Mouse (Mus musculus): Measurements from ENCODE around the gene Tpcn2.

Tpcn2 gene

DNA sequence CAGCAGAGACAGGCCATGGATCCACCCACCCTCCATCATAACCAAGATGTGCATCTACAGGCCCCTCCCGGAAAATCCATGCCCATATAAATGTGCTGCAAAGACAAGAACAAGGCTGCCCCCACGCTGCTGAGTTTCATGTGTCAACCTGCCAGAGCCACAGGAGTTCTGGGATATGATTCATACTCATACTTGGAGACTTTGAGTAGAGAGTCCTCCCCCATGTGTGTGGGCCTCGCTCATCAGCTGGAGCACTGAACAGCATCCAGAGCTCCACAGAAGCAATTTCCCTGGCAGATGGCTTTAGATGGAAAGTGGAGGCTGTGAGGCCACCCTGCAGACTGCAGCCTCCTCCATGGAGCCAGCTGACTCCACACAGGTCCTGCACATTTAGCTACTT lies 86.8 kb downstream of the Tpcn2 start:
- DNase-seq, result no peak

DNA sequence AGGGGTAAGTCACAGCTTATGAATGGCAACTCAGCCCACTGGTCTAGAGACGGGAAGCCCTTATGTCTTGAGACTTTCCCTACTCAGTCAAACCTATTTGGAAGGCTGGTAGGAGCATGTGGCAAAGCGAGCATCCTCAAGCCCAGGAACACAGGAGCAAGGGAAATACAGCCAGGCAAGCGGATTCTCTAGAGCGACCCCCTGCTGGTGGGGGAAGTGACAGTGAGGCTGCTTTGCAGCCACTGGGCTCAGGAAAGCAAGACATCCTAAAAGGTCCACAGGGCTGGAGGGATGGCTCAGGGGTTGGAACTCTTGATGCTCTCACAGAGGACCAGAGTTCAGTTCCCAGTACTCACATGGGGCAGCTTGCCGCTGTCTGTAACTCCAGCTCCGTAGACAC lies 87.5 kb downstream of the Tpcn2 start:
- no peak for DNase-seq

DNA sequence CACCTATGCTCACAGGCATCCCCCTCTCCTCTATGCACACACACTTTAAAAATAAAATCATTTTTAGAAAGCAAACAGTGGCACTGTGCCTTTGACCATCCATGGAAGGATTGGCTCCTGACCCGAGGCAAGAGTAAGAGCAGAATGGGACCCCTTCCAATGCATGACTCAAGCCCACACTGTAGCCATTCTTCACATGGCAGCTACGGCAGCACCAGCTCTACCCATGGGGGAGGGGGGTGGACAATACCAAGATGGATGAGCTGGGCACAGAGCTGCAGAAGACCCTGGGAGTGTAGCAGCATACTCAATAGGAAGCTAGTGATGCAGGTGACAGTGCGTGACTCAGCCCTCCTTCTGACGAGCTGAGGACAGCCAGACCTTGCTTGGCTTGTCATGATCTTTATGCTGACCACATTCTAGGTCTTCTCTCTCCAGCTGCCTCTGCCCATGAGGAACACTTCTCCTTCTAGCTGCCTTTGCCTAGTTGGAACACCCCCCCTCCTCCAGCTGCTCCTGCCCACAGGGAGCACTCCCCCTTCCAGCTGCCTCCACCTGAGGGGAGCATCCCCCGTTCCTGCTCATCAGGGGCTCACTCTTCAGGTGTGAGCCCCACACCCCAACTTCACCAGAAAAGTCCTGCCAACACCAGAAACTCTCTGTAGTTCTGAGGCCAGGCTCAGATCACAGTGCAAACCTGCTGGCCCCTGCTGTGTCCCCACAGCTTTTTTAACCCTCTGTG lies 88.5 kb downstream of the Tpcn2 start:
- no peak for DNase-seq

DNA sequence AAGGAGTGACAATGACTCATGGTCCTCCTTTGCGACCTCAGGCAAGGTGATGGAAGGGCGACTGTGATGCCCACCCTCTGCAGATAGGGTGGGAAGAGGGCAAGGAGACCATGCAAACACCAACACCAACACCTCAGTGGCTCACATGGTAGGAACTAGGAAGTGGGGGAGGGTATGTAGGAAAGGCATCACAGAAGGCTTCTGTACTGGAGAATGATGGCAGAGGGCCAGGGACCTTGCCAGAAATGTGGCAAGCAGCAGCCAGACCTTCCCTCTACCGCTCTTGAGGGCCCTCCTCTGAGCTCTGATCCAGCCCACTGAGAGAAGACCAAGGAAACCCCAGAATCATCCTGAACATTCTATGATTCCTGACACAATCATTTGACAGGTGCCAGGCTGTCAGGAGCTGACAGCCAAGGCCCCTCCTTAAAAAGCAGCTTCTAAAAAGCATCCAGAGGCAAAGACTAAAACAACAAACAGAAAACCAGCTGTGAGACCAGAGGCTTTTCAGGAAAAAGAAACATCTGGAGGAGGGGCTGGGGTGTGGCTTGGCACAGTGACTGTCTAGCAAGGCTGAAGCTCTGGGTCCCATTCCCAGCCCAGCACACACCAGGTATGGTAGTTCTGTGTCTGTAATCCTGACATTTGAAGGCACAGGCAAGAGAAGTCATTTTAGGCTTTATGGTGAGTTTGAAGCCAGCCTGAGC lies 89.2 kb downstream of the Tpcn2 start:
- DNase-seq, result no peak

DNA sequence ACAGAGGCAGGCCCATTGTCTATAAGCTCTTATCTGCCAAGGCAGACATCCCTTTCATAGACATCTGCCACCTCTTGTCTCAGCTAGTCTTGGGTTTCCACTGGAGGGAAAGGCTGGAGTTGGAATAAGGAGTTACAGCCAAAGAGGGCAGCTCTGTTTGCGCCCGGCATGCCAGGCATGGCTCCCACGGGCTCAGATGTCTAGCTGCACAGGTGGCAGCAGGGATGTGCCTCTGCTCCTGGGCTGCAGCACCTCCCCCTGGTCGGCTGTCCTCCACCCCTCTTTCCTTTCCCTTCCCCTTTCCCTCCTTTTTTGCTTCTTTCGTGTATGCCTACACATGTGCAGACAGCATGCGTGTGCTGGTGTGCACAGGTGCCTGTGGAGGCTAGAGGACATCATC lies 91.0 kb downstream of the Tpcn2 start:
- DNase-seq, result no peak

DNA sequence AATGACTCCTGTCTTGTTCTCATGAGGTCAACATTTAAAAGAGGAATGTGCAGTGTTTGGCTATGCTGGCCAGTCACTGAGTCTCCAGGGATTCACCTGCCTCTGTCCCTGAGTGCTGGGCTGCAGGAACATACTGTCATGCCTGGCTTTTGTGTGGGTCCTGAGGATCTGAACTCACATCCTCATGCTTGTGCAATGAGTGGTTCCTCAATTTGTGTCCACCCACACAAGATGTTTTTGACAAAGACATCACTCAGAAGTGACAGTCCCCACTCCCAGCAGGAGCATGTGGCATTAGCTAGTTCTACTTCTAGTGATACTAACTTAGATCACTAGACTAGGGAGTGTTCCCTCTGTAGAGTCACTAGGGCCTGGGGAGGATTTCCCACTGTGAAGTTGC lies 93.3 kb downstream of the Tpcn2 start:
- DNase-seq, result no peak

DNA sequence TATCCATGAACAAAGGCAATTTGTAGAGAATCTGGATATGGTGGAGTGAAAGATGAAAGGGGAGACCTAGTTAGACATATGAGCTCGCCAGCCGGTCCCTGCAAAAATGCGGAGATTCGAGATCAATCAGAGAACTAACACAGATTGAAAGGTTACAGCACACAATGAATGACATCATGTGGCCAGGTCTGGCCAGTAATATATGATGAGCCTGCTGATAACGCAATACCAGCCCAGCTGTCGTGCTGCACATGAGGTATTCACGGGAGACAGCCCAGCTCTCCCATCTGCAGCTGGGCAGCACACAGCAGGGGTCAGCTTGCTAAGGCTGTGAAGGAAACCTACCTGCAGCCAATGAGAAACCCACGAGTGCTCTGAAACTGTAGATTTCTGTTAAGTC lies 94.5 kb downstream of the Tpcn2 start:
- DNase-seq, result no peak

DNA sequence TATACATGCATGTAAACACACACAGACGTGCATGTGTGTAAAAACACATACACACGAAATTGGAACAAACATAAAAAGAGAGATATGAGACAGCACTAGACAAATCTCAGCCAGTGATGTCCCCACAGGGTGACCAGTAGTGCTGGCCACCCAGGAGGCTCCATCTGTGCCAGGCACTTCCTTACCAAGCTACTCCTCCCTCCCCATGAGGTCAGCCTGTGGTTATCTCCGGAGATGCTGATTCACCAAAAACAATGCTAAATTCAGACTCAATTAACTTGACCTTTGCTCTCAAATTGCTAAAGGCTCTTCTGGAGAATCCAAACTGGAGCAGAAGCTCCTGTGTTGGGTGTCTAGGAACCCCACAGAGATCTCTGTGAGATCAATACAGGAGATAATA lies 96.0 kb downstream of the Tpcn2 start:
- DNase-seq, result no peak

DNA sequence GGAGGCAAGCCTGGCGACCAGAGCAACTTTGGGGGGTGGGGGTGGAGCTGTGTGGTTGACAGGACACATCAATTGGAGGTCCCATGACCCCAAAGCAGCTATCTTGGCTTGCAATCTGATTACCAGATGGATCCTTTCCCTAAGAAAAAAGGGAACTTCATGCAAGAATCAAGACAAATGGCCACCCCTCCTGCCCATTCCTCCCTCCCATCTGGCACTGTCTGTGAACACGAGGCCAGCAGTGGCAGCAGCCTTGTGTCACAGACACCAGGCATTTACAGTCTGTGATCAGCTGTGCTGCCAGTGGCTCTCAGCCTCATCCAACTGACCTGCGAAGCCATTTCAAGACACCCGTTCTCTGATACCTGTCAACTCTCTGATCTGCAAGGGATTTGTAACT lies 101.4 kb downstream of the Tpcn2 start:
- DNase-seq, result no peak

DNA sequence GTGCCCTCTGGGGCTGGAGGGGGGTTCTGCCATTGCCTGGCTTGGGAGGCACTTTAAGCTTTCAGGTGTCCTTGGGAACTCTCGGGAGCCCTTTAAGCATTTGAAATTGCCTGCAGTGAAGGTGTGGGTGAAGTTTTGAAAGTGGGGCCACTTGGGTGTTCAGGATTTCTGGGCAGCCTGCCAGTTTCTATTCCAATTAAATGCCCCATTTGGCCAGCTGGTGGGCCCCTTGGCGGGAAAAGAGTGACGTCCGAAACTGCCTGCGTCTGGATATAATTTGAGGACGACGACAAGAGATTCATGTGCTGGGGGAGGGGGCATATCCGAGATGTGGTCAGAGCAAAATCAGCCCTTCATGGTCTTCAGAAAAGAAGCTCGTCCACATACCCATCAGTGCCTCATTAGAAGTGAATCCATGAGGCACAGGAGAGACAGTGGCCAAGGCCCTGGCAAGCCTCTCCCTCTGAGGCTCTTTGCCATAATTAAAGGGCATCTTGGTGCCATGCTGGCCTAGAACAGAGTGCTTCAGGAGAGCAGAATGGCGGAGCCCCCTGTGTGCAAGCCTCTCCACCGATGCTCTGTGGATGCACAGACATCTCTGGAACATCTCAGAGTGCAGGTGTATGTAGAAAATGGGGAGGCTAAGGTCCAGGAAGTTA lies 102.3 kb downstream of the Tpcn2 start:
- DNase-seq, result no peak

DNA sequence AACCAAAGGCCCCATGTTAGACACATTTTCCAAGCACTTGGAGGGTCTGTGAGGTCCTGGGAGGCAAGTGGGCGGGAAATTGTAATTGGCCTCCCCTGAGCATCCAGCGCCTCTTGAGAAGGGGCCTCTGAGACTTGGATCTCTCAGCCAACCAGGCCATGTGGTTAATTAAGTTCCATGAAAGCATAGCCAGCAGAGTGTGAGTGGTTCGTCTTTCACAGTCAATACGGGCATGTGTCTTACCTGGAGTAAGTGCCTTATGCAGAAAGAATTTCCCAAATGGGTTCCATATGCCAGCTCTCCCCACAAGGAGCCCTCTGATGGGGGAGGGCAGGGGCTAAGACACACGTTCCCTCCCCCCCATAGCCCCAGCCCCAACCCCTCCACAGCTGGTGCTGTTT lies 104.1 kb downstream of the Tpcn2 start:
- no peak for DNase-seq

DNA sequence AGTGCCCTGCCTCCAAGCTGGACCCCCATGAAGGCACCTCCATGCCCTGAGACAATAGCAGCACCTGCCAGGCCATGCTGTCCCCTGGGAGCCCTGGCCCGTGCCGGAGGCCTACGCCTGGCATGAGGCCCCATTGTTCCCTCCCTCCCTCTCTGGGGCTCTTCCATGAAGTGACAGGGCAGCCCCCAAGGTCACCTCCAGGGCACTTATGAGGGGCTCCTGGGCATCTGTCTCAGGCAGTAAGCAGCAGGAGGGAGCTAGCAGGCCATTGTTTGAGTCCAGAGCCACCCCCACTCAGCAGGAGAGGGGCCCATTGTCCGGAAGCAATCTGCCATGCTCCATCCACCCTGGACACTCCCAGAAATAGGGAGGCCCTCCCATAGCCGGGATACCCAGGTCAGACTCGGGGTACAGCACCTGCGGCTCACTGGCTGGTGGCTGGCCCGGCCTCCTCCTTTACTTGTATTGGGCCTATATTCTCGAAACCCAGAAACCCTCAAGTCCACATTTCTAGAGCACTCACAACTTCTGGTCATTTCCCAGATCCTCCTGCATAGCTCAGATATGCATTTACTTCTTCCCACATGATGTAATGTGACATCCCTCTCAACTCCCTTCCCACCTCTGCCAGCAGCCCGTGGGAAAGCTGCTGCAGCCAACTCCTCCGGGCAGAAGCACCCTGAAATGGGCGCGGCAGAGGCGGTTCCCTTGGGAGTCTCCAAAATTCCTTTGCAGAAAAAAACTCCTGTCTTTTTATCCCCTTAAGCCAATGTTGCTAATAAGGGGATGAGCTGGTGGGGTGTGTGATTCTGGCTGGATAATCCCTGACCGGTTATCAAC lies 106.8 kb downstream of the Tpcn2 start:
- no peak for DNase-seq

DNA sequence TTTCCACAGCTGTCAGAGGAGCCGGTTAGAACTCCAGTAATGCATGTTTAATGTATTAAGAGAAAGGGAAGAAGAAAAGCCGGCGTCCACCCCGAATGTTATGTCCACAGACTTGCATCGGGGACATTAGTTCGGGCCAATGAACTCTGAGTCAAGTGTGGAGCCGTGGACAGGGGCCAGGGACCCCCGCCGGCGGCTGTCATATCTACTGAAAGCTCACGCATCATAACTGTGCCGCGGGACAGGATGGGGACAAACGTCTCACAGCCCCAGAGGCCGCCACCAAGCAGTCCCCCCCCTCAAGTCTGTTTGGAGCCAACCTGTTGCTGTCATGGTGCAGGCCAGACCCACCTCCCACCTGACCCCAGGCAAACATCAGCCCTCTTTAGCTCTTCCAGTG lies 110.2 kb downstream of the Tpcn2 start:
- no peak for DNase-seq

DNA sequence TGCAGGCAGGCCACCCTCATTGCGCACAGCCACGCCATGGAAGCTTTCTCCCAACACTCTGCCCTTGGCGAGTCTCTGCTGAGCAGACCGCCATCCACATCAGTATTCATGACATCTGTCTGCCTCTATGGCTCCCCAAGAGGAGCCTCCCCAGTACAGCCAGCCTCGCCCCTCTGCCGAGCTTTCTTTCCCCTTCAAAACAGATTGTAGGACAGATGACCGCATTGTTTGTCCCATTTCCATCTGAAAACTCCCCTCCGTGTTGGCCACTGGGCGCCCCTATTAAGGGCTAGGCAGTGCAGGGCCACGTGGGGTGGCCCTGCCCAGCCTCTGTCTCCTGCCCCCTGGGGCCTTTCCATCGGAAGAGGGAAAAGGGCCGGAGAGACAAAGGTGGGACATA lies 110.7 kb downstream of the Tpcn2 start:
- no peak for DNase-seq

DNA sequence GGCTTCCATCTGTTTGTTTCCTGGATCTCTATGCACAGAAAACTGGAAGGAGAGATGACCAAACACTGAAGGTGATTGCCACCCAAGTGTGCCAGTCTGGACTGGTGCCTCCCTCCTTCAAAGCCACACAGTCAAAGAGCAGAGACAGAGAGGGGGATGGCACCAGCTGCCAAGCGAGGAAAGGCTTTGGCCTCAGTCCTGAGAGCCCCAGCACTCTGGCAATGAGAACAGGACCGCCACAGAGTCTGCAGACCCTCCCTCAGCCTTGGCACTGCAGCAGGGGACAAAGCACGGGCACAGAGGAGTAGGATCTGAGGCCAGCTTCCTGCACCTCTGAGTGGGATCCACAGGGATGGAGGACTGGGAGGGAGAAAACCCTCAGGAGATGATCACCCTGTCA lies 114.1 kb downstream of the Tpcn2 start:
- no peak for DNase-seq

DNA sequence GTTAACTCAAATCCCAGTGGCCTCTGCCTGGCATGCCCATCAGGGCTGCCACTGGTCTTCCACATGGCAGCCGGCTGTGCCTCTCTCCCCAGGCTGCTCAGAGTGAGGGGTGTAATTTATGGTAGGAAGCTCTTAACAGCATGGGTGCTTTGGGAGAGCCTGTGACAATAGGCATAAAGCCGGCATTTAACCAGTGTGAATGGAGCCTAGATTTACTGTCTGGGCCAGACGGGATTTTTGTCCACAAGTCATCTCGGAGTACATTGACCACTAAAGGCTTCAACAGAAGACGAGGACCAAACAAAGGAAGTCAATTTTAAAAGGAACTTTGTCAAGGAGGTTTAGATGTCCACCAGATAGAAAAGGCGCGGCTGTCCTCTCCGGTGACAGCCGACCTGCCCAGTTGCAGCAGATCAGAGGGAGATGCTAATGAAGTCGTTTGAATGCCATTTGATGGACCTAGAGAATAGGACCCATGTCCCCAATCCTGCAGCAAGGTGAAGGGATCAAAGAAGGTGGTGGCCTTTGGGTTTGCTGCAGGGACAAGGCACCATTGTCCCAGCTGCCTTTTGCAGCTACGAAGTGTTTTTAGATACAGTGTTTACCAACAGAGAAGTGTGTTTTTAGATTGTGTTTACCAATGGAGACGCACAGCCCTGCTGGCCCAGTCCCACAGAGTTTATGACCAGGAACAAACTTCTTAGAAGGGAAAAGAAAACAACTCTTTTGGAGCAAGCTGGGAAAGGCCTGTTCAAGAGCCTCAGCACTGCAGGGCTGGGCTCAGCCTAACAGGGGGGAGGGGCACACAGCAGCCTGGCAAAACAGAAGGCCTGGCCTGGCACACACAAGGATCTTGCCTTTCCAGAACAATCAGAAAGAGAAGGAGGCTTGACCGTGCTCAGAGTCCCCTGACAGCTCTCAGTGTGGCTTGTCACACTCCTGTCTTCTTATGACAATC lies 124.2 kb downstream of the Tpcn2 start:
- DNase-seq, result no peak

DNA sequence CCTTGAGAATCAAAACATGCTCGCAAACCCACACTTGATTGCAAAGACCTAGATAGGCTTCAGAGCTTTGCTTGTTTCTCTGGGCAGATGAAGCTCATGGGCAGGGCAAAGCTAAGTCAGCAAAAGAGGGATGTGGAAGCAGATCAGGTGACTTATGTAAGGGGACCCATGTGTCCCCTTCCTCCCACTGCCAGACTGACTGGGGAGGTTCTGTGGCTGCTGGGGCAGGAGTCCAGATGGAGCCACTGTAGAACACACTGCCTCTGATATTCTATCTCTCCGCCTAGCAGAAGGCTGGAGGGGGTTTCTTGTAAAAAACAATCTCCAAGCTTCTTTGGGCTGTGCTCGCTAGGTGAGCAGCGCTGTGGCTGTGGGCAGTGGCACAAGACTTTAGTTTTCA lies 128.1 kb downstream of the Tpcn2 start:
- no peak for DNase-seq

DNA sequence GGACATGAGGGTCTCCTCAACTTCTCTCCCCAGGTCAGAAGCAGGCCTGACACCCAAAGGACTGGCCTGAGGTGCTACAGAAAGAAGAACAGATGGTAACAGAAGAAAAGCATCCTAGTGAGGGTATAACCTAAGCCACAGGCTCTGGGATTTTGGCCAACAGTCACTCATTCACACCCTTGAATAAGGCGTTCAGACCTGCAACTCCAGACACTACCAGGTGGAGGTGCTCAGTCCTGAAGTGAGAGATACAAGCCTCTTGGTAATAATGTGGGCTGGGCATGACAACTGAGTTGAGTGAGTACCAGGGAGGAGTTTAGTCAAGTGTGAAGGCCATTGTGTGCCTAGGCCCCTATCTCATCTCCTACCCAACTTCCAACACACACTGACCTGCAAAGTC lies 129.7 kb downstream of the Tpcn2 start:
- no peak for DNase-seq

DNA sequence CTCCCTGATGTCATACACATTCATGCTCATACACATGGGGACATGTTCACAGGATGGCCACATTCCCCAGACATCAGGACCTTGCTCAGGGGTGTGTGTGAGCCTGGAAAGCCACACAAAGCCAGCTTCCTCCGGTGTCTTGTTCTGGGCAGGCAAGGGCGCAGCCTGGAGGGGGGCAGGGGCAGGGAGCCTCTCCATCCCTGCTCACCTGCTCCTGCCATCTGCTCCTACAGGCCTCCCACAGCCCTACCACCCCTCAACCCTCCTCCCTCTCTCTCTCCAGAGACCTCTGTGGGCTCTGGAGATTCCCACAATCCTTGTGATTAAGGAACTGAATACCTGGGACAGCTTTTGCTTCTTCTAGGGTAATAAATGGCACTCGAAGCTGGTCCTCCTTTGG lies 132.0 kb downstream of the Tpcn2 start:
- DNase-seq, result no peak

DNA sequence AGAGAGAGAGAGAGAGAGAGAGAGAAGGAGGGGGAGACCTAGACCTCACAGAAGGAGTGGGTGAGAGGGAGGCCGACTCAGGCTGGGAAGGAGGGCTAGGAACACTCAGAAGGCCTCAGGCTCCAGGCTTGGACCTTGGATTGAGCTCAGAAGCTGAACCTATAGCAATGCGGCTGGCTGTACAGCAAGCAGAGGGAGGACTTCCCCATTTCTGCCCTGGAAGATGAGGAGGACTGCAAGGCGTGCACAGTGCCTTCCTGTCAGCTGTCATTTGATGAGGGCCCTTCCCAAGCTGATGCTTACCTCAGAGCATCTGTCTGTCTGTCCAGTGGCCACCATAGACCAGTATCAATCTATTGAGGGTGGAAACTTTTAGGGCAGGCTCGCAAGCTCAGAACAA lies 134.9 kb downstream of the Tpcn2 start:
- no peak for DNase-seq

DNA sequence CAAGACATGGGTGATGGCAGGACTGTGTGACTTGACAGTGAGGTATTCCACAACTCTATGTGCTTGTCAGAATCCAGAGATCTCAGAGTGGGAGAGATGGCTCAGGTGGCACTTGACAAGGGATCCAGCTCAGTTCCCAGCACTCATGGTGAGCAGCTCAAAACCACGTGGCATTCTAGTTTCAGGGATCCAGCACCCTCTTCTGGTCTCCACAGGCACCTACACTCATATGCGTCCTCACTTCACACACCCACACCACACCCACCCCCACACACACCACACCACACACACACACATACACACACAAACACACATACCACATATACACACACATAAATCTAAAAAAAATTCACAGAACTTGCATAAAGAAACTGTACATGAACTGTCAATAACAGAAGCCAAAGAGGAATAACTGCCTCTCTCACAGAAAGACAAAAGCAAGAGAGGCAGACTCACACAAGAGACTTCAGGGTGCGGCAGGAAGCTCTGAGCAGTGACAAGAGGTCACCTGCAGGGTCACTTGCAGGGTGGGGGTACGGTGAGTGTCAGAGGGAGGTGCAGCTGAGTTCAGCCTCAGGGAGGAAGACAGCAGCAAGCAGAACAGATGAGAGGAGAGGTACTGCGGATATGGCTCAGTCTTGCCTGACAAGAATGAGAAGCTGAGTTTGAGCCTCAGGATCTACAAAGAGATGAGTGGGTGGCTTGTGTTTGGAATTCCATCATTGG lies 135.7 kb downstream of the Tpcn2 start:
- DNase-seq, result no peak

All from B cell, adult 2 months (primary cell).